Mouse (Mus musculus) MEL (cell line): Measurements from ENCODE around the gene Psd4. TPM values are rescaled to one million over a fixed set of nuclear protein-coding genes. Genes with fewer than 3 reads are reported as not detected.

Experiments used
- DNase-seq: peaks from one replicate; pipeline ENCODE4 v3.0.0; 2011; ENCODE audit warnings: low read depth, low spot score
- H3K27ac ChIP-seq: 2 replicates; pipeline ENCODE4 v1.5.1; 2012; ENCODE audit warnings: low read depth, mild to moderate bottlenecking, control low read depth, low read length, moderate library complexity; ENCODE audit not compliant: control insufficient read depth
- H3K27me3 ChIP-seq, 2 experiments: fragments of 150-350 bp in 1 of 2; sonication (generic) in 1 of 2; 2 replicates each; pipeline ENCODE4 v1.6.1; 2012; ENCODE audit warnings: low read length in 2 of 2, mild to moderate bottlenecking in 2 of 2, improper control_type of control experiment in 1 of 2, moderate library complexity in 1 of 2; ENCODE audit not compliant: insufficient read depth in 2 of 2, control insufficient read depth in 1 of 2
- H3K36me3 ChIP-seq, 2 experiments: 2 replicates each; pipeline ENCODE4 v1.6.1; 2012 to 2014; ENCODE audit warnings: low read length in 2 of 2, improper control_type of control experiment in 1 of 2, inconsistent platforms in 1 of 2, mild to moderate bottlenecking in 1 of 2; ENCODE audit not compliant: insufficient read depth in 2 of 2, control insufficient read depth in 1 of 2
- H3K4me1 ChIP-seq, 2 experiments: fragments of 150-350 bp in 1 of 2; sonication (generic) in 1 of 2; 2 replicates each; pipeline ENCODE4 v1.6.1; 2012; ENCODE audit warnings: low read length in 2 of 2, improper control_type of control experiment in 1 of 2, mild to moderate bottlenecking in 1 of 2; ENCODE audit not compliant: insufficient read depth in 2 of 2, control insufficient read depth in 1 of 2
- H3K4me3 ChIP-seq, 2 experiments: fragments of 150-350 bp in 1 of 2; sonication (generic) in 1 of 2; 2 replicates each; pipeline ENCODE4 v1.5.1; 2012; ENCODE audit warnings: low read depth in 2 of 2, low read length in 2 of 2, mild to moderate bottlenecking in 2 of 2, moderate library complexity in 2 of 2, control low read depth in 1 of 2, improper control_type of control experiment in 1 of 2; ENCODE audit not compliant: control insufficient read depth in 1 of 2, insufficient read depth in 1 of 2
- H3K79me2 ChIP-seq: 2 replicates; pipeline ENCODE4 v1.6.1; 2012; ENCODE audit warnings: mild to moderate bottlenecking, low read length, moderate library complexity; ENCODE audit not compliant: control insufficient read depth, poor library complexity, insufficient read depth
- H3K9ac ChIP-seq: 2 replicates; pipeline ENCODE4 v1.6.1; 2012; ENCODE audit warnings: low read depth, mild to moderate bottlenecking, control low read depth, low read length, moderate library complexity; ENCODE audit not compliant: control insufficient read depth, poor library complexity, severe bottlenecking
- H3K9me3 ChIP-seq: fragments of 150-350 bp; sonication (generic); replicated peaks from 2 replicates; pipeline ENCODE4 v1.6.1; 2012; ENCODE audit warnings: mild to moderate bottlenecking, low read length, improper control_type of control experiment, moderate library complexity; ENCODE audit not compliant: insufficient read depth
- BHLHE40 ChIP-seq: IDR thresholded peaks from 2 replicates; pipeline ENCODE4 v1.6.1; 2012; ENCODE audit warnings: low read depth, mild to moderate bottlenecking, inconsistent platforms, low read length, improper control_type of control experiment, borderline replicate concordance
- CHD1 ChIP-seq: IDR thresholded peaks from 2 replicates; pipeline ENCODE4 v1.6.1; 2012; ENCODE audit warnings: low read depth, mild to moderate bottlenecking, inconsistent platforms, low read length, improper control_type of control experiment
- CTCF ChIP-seq, 3 experiments: IDR thresholded peaks in 2 of 3; conservative IDR thresholded peaks in 1 of 3; 2 replicates each; pipeline ENCODE4 v1.5.1; 2011 to 2012; ENCODE audit warnings: low read length in 3 of 3, low read depth in 2 of 3, mild to moderate bottlenecking in 2 of 3, improper control_type of control experiment in 1 of 3, inconsistent platforms in 1 of 3, mixed read lengths in 1 of 3, moderate library complexity in 1 of 3; ENCODE audit not compliant: control insufficient read depth in 1 of 3, insufficient read depth in 1 of 3, poor library complexity in 1 of 3, severe bottlenecking in 1 of 3
- E2F4 ChIP-seq: IDR thresholded peaks from 2 replicates; pipeline ENCODE4 v1.6.1; 2011; ENCODE audit warnings: low read depth, low read length, improper control_type of control experiment, borderline replicate concordance
- ELF1 ChIP-seq: IDR thresholded peaks from 2 replicates; pipeline ENCODE4 v1.6.1; 2014; ENCODE audit warnings: low read depth, mild to moderate bottlenecking, inconsistent platforms, low read length, improper control_type of control experiment, moderate library complexity
- EP300 ChIP-seq, 2 experiments: IDR thresholded peaks; 2 replicates each; pipeline ENCODE4 v1.6.1; 2011; ENCODE audit warnings: improper control_type of control experiment in 2 of 2, low read length in 2 of 2, low read depth in 1 of 2, mild to moderate bottlenecking in 1 of 2
- ETS1 ChIP-seq: IDR thresholded peaks from 2 replicates; pipeline ENCODE4 v1.6.1; 2012; ENCODE audit warnings: low read depth, mild to moderate bottlenecking, inconsistent platforms, low read length, improper control_type of control experiment, moderate library complexity
- GABPA ChIP-seq: IDR thresholded peaks from 2 replicates; pipeline ENCODE4 v1.6.1; 2012; ENCODE audit warnings: low read depth, mild to moderate bottlenecking, inconsistent platforms, low read length, improper control_type of control experiment, moderate library complexity
- GATA1 ChIP-seq: IDR thresholded peaks from 2 replicates; pipeline ENCODE4 v1.6.1; 2011; ENCODE audit warnings: low read depth, low read length, improper control_type of control experiment
- HCFC1 ChIP-seq: IDR thresholded peaks from 2 replicates; pipeline ENCODE4 v1.6.1; 2012; ENCODE audit warnings: low read depth, mild to moderate bottlenecking, inconsistent platforms, low read length, improper control_type of control experiment, moderate library complexity
- JUND ChIP-seq: IDR thresholded peaks from 2 replicates; pipeline ENCODE4 v1.6.1; 2011; ENCODE audit warnings: low read depth, mild to moderate bottlenecking, improper control_type of control experiment, low read length
- MAFK ChIP-seq: IDR thresholded peaks from 2 replicates; pipeline ENCODE4 v1.6.1; 2011; ENCODE audit warnings: low read depth, mild to moderate bottlenecking, low read length, improper control_type of control experiment, borderline replicate concordance
- MAX ChIP-seq: IDR thresholded peaks from 2 replicates; pipeline ENCODE4 v1.6.1; 2011; ENCODE audit warnings: low read length, improper control_type of control experiment
- MAZ ChIP-seq: IDR thresholded peaks from 2 replicates; pipeline ENCODE4 v1.6.1; 2012; ENCODE audit warnings: low read depth, mild to moderate bottlenecking, inconsistent platforms, low read length, improper control_type of control experiment
- MXI1 ChIP-seq: IDR thresholded peaks from 2 replicates; pipeline ENCODE4 v1.6.1; 2011; ENCODE audit warnings: mild to moderate bottlenecking, low read depth, low read length, improper control_type of control experiment
- NELFE ChIP-seq: IDR thresholded peaks from 2 replicates; pipeline ENCODE4 v1.6.1; 2011; ENCODE audit warnings: low read depth, low read length, improper control_type of control experiment
- NRF1 ChIP-seq: IDR thresholded peaks from 2 replicates; pipeline ENCODE4 v1.6.1; 2014; ENCODE audit warnings: low read depth, mild to moderate bottlenecking, inconsistent platforms, low read length, improper control_type of control experiment, moderate library complexity; ENCODE audit not compliant: poor library complexity, insufficient read depth, severe bottlenecking
- POLR2A ChIP-seq, 2 experiments: IDR thresholded peaks; 2 replicates each; pipeline ENCODE4 v1.6.1; 2011 to 2012; ENCODE audit warnings: low read length in 2 of 2, mild to moderate bottlenecking in 2 of 2, control low read depth in 1 of 2, improper control_type of control experiment in 1 of 2, low read depth in 1 of 2, moderate library complexity in 1 of 2; ENCODE audit not compliant: control insufficient read depth in 1 of 2, insufficient read depth in 1 of 2, poor library complexity in 1 of 2
- POLR2AphosphoS5 ChIP-seq: IDR thresholded peaks from 2 replicates; pipeline ENCODE4 v1.6.1; 2012; ENCODE audit warnings: low read depth, borderline replicate concordance, mild to moderate bottlenecking, inconsistent platforms, low read length, moderate library complexity, mixed read lengths
- RAD21 ChIP-seq: IDR thresholded peaks from 2 replicates; pipeline ENCODE4 v1.6.1; 2011; ENCODE audit warnings: mild to moderate bottlenecking, low read depth, low read length, improper control_type of control experiment
- RCOR1 ChIP-seq: IDR thresholded peaks from 2 replicates; pipeline ENCODE4 v1.6.1; 2012; ENCODE audit warnings: low read depth, mild to moderate bottlenecking, inconsistent platforms, low read length, improper control_type of control experiment
- SMC3 ChIP-seq: IDR thresholded peaks from 2 replicates; pipeline ENCODE4 v1.6.1; 2011; ENCODE audit warnings: low read depth, low read length, improper control_type of control experiment
- TAL1 ChIP-seq: IDR thresholded peaks from 2 replicates; pipeline ENCODE4 v1.6.1; 2012; ENCODE audit warnings: mild to moderate bottlenecking, inconsistent platforms, low read length, moderate library complexity, mixed read lengths
- UBTF ChIP-seq: IDR thresholded peaks from 2 replicates; pipeline ENCODE4 v1.6.1; 2012; ENCODE audit warnings: low read depth, mild to moderate bottlenecking, inconsistent platforms, low read length, improper control_type of control experiment, moderate library complexity, borderline replicate concordance; ENCODE audit not compliant: insufficient read depth
- USF1 ChIP-seq: IDR thresholded peaks from 2 replicates; pipeline ENCODE4 v1.6.1; 2014; ENCODE audit warnings: low read depth, mild to moderate bottlenecking, inconsistent platforms, low read length, improper control_type of control experiment, moderate library complexity
- USF2 ChIP-seq, 2 experiments: IDR thresholded peaks; 2 replicates each; pipeline ENCODE4 v1.6.1; 2011 to 2012; ENCODE audit warnings: improper control_type of control experiment in 2 of 2, low read length in 2 of 2, borderline replicate concordance in 1 of 2, inconsistent platforms in 1 of 2, low read depth in 1 of 2, mild to moderate bottlenecking in 1 of 2; ENCODE audit not compliant: insufficient read depth in 1 of 2
- ZC3H11A ChIP-seq: IDR thresholded peaks from 2 replicates; pipeline ENCODE4 v1.6.1; 2012; ENCODE audit warnings: low read depth, mild to moderate bottlenecking, inconsistent platforms, low read length, improper control_type of control experiment
- ZKSCAN1 ChIP-seq: IDR thresholded peaks from 2 replicates; pipeline ENCODE4 v1.6.1; 2012; ENCODE audit warnings: low read depth, mild to moderate bottlenecking, inconsistent platforms, low read length, improper control_type of control experiment, moderate library complexity
- ZMIZ1 ChIP-seq: IDR thresholded peaks from 2 replicates; pipeline ENCODE4 v1.6.1; 2012; ENCODE audit warnings: low read depth, mild to moderate bottlenecking, inconsistent platforms, low read length, improper control_type of control experiment, moderate library complexity
- ZNF384 ChIP-seq: IDR thresholded peaks from 2 replicates; pipeline ENCODE4 v1.6.1; 2012; ENCODE audit warnings: low read depth, mild to moderate bottlenecking, inconsistent platforms, low read length, improper control_type of control experiment
- polyA plus RNA-seq, 2 experiments: library from polyadenylated mRNA; stranded (reverse) in 1 of 2; unstranded in 1 of 2; fragments of >175 nt in 1 of 2; fragments of >200 nt in 1 of 2; gene quantifications; 2 replicates each; pipeline versions ENCODE4 v1.2.1 to v1.2.4; 2012; ENCODE audit warnings: low replicate concordance in 2 of 2, low read depth in 1 of 2; ENCODE audit not compliant: insufficient read length in 2 of 2, insufficient read depth in 1 of 2, missing spikeins in 1 of 2
- total RNA-seq: library from RNA; depleted of rRNA; stranded (reverse); fragments of 300-350 nt; gene quantifications from 2 replicates; pipeline ENCODE4 v1.2.3, GENCODE M21; 2012

Psd4 gene
- total and polyA plus RNA-seq, 3 experiments = 0.11 TPM; not detected in 2

DNA sequence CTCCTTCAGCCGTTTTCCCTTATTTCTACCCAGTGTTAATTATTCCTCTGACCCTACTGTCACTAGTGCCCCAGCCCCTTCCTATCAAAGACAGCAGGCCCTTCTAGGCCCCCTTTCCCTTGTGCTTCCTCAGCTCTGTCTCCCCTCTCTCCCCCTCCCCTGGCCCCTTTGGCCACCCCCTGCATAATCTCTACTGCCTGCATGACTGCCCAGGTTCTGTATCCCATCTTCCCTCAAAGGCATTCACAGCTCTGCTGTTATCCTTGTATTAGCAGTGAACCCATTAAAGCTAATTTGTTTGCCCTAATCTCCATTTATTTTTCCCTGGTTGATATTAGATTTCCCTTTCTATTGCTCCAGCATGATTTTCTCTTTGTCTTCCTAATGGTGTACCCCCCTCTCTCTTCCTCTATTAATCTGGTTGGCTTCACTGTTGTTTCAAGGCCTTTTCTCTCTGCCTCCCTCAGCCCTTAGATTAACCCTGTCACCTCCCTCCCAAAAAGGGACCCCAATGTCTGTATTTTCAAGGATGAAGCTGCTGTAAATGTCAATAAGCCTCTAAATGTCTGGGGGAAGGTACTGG lies 87.1 kb downstream of the Psd4 start:
- Histone ChIP-seq H3K4me1 (no peaks in the 10 kb centered on the region), H3K36me3 (no peaks in the 10 kb centered on the region), H3K79me2 (no peaks in the 10 kb centered on the region), H3K9ac (no peak overlapping the region)
- no peak for TF ChIP-seq MAZ
- no peak for TF ChIP-seq ZMIZ1
- TF ChIP-seq ZNF384 = no peak
- TF ChIP-seq ZC3H11A = no peak
- TF ChIP-seq ELF1 = no peak
- TF ChIP-seq TAL1 = no peak
- no peak for TF ChIP-seq SMC3
- TF ChIP-seq MAX = no peak
- TF ChIP-seq CHD1 = no peak
- TF ChIP-seq USF2 (IDR thresholded peaks at IDR 0.05; ENCODE audit: borderline replicate concordance in 1 of 2, insufficient read depth in 1 of 2, low read depth in 1 of 2, low read length in 2 of 2) = no peak
- no peak for TF ChIP-seq UBTF
- TF ChIP-seq POLR2A (IDR thresholded peaks at IDR 0.05; ENCODE audit: control insufficient read depth in 1 of 2, insufficient read depth in 1 of 2, low read depth in 1 of 2, low read length in 2 of 2, poor library complexity in 1 of 2) = no peak
- no peak for TF ChIP-seq MAFK
- no peak for TF ChIP-seq ZKSCAN1
- TF ChIP-seq EP300 (IDR thresholded peaks at IDR 0.05; ENCODE audit: low read depth in 1 of 2, low read length in 2 of 2) = no peak
- no peak for TF ChIP-seq NELFE
- TF ChIP-seq BHLHE40 = no peak
- TF ChIP-seq ETS1 = no peak
- TF ChIP-seq E2F4 = no peak
- no peak for TF ChIP-seq GATA1
- TF ChIP-seq, all 39 proteins: peak for 0
- no peak overlapping the region for H3K4me3 ChIP-seq
- no peaks in the 10 kb centered on the region for H3K9me3 ChIP-seq
- DNase-seq = no peak
- H3K27me3 ChIP-seq = no peaks in the 10 kb centered on the region
- no peak overlapping the region for H3K27ac ChIP-seq

DNA sequence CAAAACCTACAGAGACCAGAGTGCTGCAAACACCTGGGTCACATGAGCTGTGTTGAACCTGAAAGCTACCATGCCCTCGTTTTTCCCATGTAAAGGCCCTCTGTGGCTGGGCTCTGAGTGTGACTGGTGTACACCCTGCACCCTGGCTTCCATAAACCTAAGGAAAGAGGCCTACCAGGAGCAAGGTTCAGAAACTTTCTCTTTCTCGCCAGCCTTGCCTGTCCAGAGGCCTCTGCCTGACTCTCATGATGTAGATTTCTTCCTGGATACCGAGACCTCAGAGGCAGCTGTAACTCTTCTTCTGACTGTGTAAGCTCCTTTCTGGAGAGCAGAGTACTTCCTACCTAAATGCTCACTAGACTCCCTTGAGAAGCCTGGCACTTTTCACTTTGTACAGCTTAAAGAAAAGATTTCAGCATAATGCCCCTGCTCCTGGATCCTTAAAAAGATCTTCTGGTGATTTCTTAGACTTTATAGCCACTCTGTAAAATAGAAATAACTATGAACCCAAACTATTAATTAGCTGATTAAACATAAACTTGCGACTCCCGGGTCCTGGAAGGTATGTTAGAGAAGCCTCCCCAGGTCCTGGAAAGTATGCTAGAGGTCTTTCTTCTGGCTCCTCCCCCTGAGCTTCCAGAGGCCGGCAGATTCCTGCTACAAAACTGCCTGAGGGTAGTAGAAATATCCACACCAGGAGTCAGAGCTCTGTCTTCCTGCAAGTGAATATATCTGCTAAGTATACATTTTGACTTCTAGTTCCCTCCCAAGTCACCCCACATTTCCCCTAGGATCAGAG lies 87.9 kb downstream of the Psd4 start:
- no peaks in the 10 kb centered on the region for H3K4me1 ChIP-seq
- no peaks in the 10 kb centered on the region for H3K27me3 ChIP-seq
- no peaks in the 10 kb centered on the region for H3K9me3 ChIP-seq
- H3K79me2 ChIP-seq = no peaks in the 10 kb centered on the region
- H3K9ac ChIP-seq = no peak overlapping the region
- DNase-seq = no peak
- H3K27ac ChIP-seq = no peak overlapping the region
- H3K4me3 ChIP-seq = no peak overlapping the region
- no peaks in the 10 kb centered on the region for H3K36me3 ChIP-seq
- TF ChIP-seq TAL1 = no peak
- TF ChIP-seq NRF1 = no peak
- no peak for TF ChIP-seq HCFC1
- no peak for TF ChIP-seq ZNF384
- TF ChIP-seq CTCF (IDR thresholded peaks at IDR 0.05 in 2 of 3, conservative IDR thresholded peaks at IDR 0.05 in 1 of 3; ENCODE audit: control insufficient read depth in 1 of 3, insufficient read depth in 1 of 3, low read depth in 2 of 3, low read length in 3 of 3, poor library complexity in 1 of 3, severe bottlenecking in 1 of 3) = no peak
- TF ChIP-seq RAD21 = no peak
- TF ChIP-seq USF2 (IDR thresholded peaks at IDR 0.05; ENCODE audit: borderline replicate concordance in 1 of 2, insufficient read depth in 1 of 2, low read depth in 1 of 2, low read length in 2 of 2) = no peak
- TF ChIP-seq JUND = no peak
- TF ChIP-seq POLR2AphosphoS5 = no peak
- no peak for TF ChIP-seq MAFK
- TF ChIP-seq USF1 = no peak
- no peak for TF ChIP-seq RCOR1
- TF ChIP-seq SMC3 = no peak
- TF ChIP-seq ZKSCAN1 = no peak
- no peak for TF ChIP-seq ELF1
- TF ChIP-seq GABPA = no peak
- no peak for TF ChIP-seq MXI1
